Mouse (Mus musculus): ENCODE results near the gene Med14. TPM values are rescaled to one million over a fixed set of nuclear protein-coding genes. Genes with fewer than 3 reads are reported as not detected.

Gene Med14
- polyA plus RNA-seq (2014; fragmentation: Nextera tagmentation; extraction: Ambion mirVana): 22.2 and 22.4 TPM in 2 replicates

DNA sequence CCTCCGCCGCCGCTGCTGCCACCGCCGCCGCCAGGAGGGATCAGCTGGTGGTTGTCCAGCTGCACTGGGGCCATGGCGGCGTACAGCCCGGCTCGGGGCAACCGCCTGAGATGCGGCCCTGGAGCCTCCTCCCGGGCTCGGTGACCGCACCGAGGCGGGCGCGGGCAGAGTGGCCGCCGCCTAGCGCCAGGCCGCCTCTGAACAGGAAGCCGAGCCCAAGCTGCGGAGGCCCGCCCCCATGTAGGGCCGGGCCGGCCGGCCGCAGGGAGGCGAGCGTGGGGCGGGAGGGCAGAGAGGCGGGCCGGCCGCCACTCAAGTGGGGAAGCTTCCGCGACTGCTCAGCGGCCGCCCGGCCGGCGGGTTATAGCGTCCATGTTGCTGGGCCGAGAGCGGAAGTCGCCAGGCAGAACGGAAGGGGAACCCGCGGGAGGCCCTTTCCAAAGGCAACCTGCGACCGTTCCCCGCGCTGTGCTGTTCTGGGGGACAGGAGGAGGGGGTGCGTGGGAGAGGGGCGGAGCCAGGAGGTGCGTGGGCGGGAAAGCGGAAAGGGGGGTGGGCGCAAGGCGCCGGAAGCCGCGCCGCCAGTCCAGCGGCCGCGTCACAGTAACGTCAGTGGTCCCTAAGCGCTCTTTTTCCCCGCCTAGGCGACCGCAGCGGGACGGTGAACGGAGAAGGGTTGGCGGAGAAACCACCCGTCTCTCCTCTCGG is at the start of gene Med14:
Gene Med14, minus strand, starts transcription at position 448 of the 708 bp plus-strand sequence.
- Histone ChIP-seq H3K27me3 (replicated peaks; ENCODE audit: control insufficient read depth, insufficient read depth, low read length) (peaks cover 7% of the 10 kb centered on the region), H3K4me1 (ENCODE audit: control insufficient read depth, insufficient read depth, low read length) (0 out of 2 replicates have a peak, but pooled peaks cover 6% of the 10 kb centered on the region), H3K4me3 (ENCODE audit: low read depth, low read length) (peak within 1 kb of the TSS; percentile 56), H3K9ac (ENCODE audit: low read depth, low read length) (peak within 1 kb of the TSS; percentile 78), H3K9me3 (ENCODE audit: control insufficient read depth, low read length) (no peaks in the 10 kb centered on the region), H3K36me3 (ENCODE audit: control insufficient read depth, insufficient read depth, low read length) (no peaks in the 10 kb centered on the region), H3K27ac (replicated peaks; ENCODE audit: low read depth, low read length) (peak within 1 kb of the TSS; percentile 96), H3K4me2 (ENCODE audit: low read depth, low read length) (peak within 1 kb of the TSS; percentile 60)
- 20% methylated on average over 30 of the region's 79 CpGs for WGBS
- peak; percentile 95 for DNase-seq (ENCODE audit: low spot score)
- ATAC-seq (ENCODE audit: low read depth): peak; percentile 97

DNA sequence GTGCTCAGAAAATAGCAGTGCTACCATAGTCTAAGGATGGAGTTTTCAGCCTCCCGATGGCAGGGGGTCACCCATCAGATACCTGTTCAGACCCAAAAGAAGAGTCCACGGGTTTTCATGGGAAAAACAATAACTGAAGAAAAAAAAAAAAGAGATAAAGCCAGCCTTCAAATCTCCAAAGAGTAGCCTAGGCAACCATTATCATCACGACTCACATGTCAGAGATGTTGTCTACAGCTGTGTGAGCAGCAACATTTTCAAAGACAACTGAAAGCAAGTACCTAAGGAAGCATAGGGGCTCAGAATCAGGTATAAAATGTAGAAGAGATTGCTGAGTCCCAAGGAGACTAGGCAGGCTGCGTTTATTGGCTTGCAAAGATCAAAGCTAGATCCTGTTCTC is 38.7 kb upstream of the Med14 start:
- no peaks in the 10 kb centered on the region for H3K27me3 ChIP-seq (replicated peaks; ENCODE audit: control insufficient read depth, insufficient read depth, low read length)
- no peak overlapping the region for H3K4me3 ChIP-seq (ENCODE audit: low read depth, low read length)
- no peaks in the 10 kb centered on the region for H3K36me3 ChIP-seq (ENCODE audit: control insufficient read depth, insufficient read depth, low read length)
- WGBS: 69% methylated on average over 4 of the region's 4 CpGs
- H3K27ac ChIP-seq (replicated peaks; ENCODE audit: low read depth, low read length): no peak overlapping the region
- H3K9ac ChIP-seq (ENCODE audit: low read depth, low read length): no peak overlapping the region
- DNase-seq (ENCODE audit: low spot score): no peak
- H3K4me2 ChIP-seq (ENCODE audit: low read depth, low read length): no peak overlapping the region
- H3K9me3 ChIP-seq (ENCODE audit: control insufficient read depth, low read length): no peaks in the 10 kb centered on the region
- no peak for ATAC-seq (ENCODE audit: low read depth)
- H3K4me1 ChIP-seq (ENCODE audit: control insufficient read depth, insufficient read depth, low read length): no peaks in the 10 kb centered on the region

DNA sequence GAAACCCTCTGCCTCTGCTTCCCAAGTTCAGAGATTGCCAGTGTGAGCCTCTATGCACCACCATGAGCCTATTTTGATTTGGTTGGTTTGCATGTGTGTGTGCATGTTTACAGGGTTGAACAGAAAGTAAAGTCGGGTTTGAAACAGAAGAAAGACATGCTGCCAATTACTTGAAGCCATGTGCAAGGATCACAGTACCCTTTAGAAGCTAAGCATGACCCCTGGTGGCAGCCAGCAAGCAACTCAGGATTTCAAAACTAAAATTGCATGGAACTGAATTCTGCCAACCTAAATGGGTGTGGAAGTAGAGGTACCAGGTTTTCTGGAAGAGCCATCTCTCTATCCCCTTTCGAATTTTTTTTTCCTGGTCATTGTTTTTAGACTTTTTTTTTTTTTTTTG is 33.0 kb upstream of the Med14 start:
- H3K27me3 ChIP-seq (replicated peaks; ENCODE audit: control insufficient read depth, insufficient read depth, low read length): no peaks in the 10 kb centered on the region
- no peaks in the 10 kb centered on the region for H3K36me3 ChIP-seq (ENCODE audit: control insufficient read depth, insufficient read depth, low read length)
- no peak overlapping the region for H3K9ac ChIP-seq (ENCODE audit: low read depth, low read length)
- no peak overlapping the region for H3K4me2 ChIP-seq (ENCODE audit: low read depth, low read length)
- no peak for ATAC-seq (ENCODE audit: low read depth)
- no peak overlapping the region for H3K4me3 ChIP-seq (ENCODE audit: low read depth, low read length)
- no peaks in the 10 kb centered on the region for H3K9me3 ChIP-seq (ENCODE audit: control insufficient read depth, low read length)
- peak; percentile 60 for DNase-seq (ENCODE audit: low spot score)
- H3K27ac ChIP-seq (replicated peaks; ENCODE audit: low read depth, low read length): no peak overlapping the region
- H3K4me1 ChIP-seq (ENCODE audit: control insufficient read depth, insufficient read depth, low read length): no peaks in the 10 kb centered on the region
- 48% methylated on average over 2 of the region's 2 CpGs for WGBS

DNA sequence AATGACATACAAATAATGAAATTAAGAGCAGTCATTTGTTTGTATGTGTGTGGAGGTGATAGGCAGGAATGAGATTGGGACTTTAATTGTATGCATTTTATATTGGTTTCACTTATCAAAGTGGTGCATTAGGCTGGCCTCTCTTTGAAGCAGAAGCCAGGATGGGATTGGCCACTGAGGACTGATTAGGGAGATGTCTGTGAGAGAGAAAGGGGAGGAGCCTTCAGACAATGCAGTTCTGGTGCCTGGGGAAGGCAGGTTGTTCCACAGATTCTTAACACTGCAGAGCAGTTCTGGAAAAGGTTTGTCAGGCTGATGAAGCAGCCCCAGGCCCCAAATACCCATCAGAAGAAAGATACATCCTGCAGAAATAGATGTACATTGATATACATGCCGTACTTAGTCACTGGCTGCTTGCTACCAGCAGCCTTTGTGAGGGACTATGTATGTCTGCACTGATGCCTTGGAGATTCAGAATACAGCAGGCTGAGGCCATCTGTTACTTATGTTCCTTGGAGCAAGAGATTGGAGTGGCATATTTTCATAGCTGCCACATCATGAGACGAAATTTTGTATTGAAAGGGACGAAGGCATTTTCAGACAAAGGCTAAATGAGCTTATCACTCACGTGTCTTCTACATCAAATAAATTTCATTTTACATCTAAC is 29.9 kb upstream of the Med14 start:
- Histone ChIP-seq H3K36me3 (ENCODE audit: control insufficient read depth, insufficient read depth, low read length) (no peaks in the 10 kb centered on the region), H3K9ac (ENCODE audit: low read depth, low read length) (no peak overlapping the region), H3K27me3 (replicated peaks; ENCODE audit: control insufficient read depth, insufficient read depth, low read length) (no peaks in the 10 kb centered on the region), H3K9me3 (ENCODE audit: control insufficient read depth, low read length) (no peaks in the 10 kb centered on the region), H3K27ac (replicated peaks; ENCODE audit: low read depth, low read length) (no peak overlapping the region), H3K4me3 (ENCODE audit: low read depth, low read length) (no peak overlapping the region), H3K4me2 (ENCODE audit: low read depth, low read length) (no peak overlapping the region), H3K4me1 (ENCODE audit: control insufficient read depth, insufficient read depth, low read length) (no peaks in the 10 kb centered on the region)
- ATAC-seq (ENCODE audit: low read depth): no peak
- 81% methylated on average over 4 of the region's 4 CpGs for WGBS
- no peak for DNase-seq (ENCODE audit: low spot score)

DNA sequence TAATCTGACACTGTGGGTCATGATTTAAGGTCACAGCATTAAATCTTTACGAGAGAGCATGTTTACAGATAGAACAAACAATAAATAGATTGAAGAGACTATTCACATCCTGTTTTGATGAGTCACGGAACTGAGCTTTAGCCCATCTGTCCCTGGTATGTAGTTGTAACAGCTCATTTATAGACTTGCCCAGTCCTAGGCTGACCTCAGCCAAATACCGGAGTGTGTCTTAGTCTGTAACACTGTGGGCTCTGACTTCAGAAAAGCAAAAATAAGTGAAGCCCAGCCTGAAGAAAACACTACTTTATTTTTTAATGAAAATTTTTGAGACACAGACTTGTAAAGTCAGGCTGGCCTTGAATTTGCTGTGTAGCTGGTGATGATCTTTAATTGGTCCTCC is 11.4 kb upstream of the Med14 start:
- ATAC-seq (ENCODE audit: low read depth): no peak
- Histone ChIP-seq H3K36me3 (ENCODE audit: control insufficient read depth, insufficient read depth, low read length) (no peaks in the 10 kb centered on the region), H3K4me1 (ENCODE audit: control insufficient read depth, insufficient read depth, low read length) (no peaks in the 10 kb centered on the region), H3K4me3 (ENCODE audit: low read depth, low read length) (no peak overlapping the region), H3K9ac (ENCODE audit: low read depth, low read length) (no peak overlapping the region), H3K4me2 (ENCODE audit: low read depth, low read length) (no peak overlapping the region), H3K27ac (replicated peaks; ENCODE audit: low read depth, low read length) (no peak overlapping the region), H3K27me3 (replicated peaks; ENCODE audit: control insufficient read depth, insufficient read depth, low read length) (no peaks in the 10 kb centered on the region), H3K9me3 (ENCODE audit: control insufficient read depth, low read length) (no peaks in the 10 kb centered on the region)
- no peak for DNase-seq (ENCODE audit: low spot score)
- WGBS: 84% methylated on average over 3 of the region's 3 CpGs

DNA sequence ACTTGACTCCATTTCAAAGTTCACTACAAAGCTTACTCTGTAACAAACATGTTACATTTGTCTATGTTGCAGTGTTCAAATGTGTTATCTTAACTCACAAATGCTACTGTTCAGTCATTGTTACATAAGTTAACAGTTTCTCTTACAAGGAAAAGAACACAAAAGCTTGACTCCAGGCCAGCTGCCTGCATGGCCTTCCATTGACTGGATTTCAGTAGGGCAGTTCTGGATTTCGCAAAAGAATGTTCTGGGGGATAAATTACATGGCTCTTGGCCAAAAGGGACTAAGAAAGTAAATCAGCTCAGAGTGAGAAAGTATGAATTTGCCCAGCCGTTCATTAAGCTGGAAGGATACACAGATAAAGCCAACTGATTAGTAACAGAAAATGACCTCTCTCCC is 9.7 kb upstream of the Med14 start:
- no peak overlapping the region for H3K27ac ChIP-seq (replicated peaks; ENCODE audit: low read depth, low read length)
- H3K4me2 ChIP-seq (ENCODE audit: low read depth, low read length): no peak overlapping the region
- ATAC-seq (ENCODE audit: low read depth) (no peak), DNase-seq (ENCODE audit: low spot score) (peak; percentile 53)
- no peaks in the 10 kb centered on the region for H3K36me3 ChIP-seq (ENCODE audit: control insufficient read depth, insufficient read depth, low read length)
- no peaks in the 10 kb centered on the region for H3K4me1 ChIP-seq (ENCODE audit: control insufficient read depth, insufficient read depth, low read length)
- H3K9ac ChIP-seq (ENCODE audit: low read depth, low read length): no peak overlapping the region
- H3K27me3 ChIP-seq (replicated peaks; ENCODE audit: control insufficient read depth, insufficient read depth, low read length): no peaks in the 10 kb centered on the region
- WGBS: 55% methylated on average over 2 of the region's 2 CpGs
- H3K4me3 ChIP-seq (ENCODE audit: low read depth, low read length): no peak overlapping the region
- no peaks in the 10 kb centered on the region for H3K9me3 ChIP-seq (ENCODE audit: control insufficient read depth, low read length)

DNA sequence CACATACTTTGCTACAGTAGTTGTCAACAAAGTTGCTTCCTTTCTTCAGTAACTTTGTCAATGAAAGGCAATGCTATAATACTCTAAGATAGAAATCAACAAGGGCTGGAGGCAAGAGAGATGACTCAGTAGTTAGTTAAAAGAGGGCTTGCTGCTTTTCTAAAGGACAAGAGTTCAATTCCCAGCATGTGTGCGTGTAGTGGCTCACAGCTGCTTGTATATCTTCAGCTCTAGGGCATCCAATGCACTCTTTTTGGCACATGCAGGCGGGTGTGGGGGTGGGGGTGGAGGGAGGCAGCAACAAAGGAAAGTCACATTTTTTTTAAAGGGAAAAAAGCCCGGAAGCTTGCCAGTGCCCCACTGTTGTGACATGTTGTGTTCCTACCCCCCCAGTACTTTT is 6.7 kb upstream of the Med14 start:
- 46% methylated on average over 3 of the region's 3 CpGs for WGBS
- no peaks in the 10 kb centered on the region for H3K36me3 ChIP-seq (ENCODE audit: control insufficient read depth, insufficient read depth, low read length)
- DNase-seq (ENCODE audit: low spot score): no peak

DNA sequence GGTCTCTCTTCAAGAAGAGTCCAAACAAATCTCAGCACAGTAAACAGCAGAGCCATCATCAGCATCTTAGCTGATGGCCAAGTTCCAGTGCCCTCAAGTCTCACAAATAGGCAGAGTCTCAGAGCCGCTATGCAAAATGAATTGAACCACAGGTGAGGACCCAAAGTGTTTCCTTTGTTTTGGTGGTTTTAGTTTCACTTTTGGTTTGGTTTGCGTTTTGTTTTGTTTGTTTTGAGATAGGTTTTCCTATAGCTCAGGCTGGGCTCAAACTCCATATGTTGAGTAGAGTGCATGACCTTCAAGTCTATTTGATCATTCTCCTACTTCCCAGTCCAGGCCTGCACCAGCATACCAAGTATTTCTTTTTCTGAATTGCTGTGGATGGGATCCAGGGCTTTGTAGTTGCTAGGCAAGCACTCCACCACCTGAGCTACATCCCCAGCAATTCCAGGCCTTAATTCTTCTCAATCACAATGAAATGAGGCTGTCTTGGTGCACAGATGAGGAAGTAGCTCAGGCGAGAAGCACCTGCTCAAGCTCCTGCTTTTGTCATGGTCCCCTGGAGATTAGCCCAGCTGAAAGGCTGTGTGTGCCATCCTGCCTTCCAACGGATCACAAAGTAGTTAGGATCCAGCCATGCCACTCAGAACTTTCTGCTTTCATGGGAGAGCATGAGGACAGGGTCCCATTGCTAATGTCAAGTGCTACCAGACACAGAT is 5.1 kb upstream of the Med14 start:
- no peaks in the 10 kb centered on the region for H3K4me1 ChIP-seq (ENCODE audit: control insufficient read depth, insufficient read depth, low read length)
- no peak; the same call in 1 of the 2 replicates for ATAC-seq (ENCODE audit: low read depth)
- H3K27me3 ChIP-seq (replicated peaks; ENCODE audit: control insufficient read depth, insufficient read depth, low read length): no peaks in the 10 kb centered on the region; the same call in none of the 2 replicates
- no peak for DNase-seq (ENCODE audit: low spot score)
- H3K9me3 ChIP-seq (ENCODE audit: control insufficient read depth, low read length): no peaks in the 10 kb centered on the region
- H3K9ac ChIP-seq (ENCODE audit: low read depth, low read length): no peak overlapping the region
- no peak overlapping the region for H3K4me3 ChIP-seq (ENCODE audit: low read depth, low read length)
- no peaks in the 10 kb centered on the region for H3K36me3 ChIP-seq (ENCODE audit: control insufficient read depth, insufficient read depth, low read length)
- H3K4me2 ChIP-seq (ENCODE audit: low read depth, low read length): no peak overlapping the region
- WGBS: 56% methylated on average over 4 of the region's 4 CpGs
- no peak overlapping the region for H3K27ac ChIP-seq (replicated peaks; ENCODE audit: low read depth, low read length)

More for the DNA sequence above, 6.7 kb upstream of the Med14 start:
- no peak overlapping the region for H3K4me3 ChIP-seq (ENCODE audit: low read depth, low read length)
- H3K9me3 ChIP-seq (ENCODE audit: control insufficient read depth, low read length): no peaks in the 10 kb centered on the region
- no peaks in the 10 kb centered on the region for H3K27me3 ChIP-seq (replicated peaks; ENCODE audit: control insufficient read depth, insufficient read depth, low read length)
- H3K4me2 ChIP-seq (ENCODE audit: low read depth, low read length): no peak overlapping the region
- H3K4me1 ChIP-seq (ENCODE audit: control insufficient read depth, insufficient read depth, low read length): no peaks in the 10 kb centered on the region
- no peak overlapping the region for H3K27ac ChIP-seq (replicated peaks; ENCODE audit: low read depth, low read length)
- ATAC-seq (ENCODE audit: low read depth): no peak
- H3K9ac ChIP-seq (ENCODE audit: low read depth, low read length): no peak overlapping the region

Measured in embryonic facial prominence, embryonic 14.5 days (tissue).